Mouse (Mus musculus) MEL (cell line): Measurements from ENCODE around the gene Gm4756. TPM values are rescaled to one million over a fixed set of nuclear protein-coding genes. Genes with fewer than 3 reads are reported as not detected.

Experiments used
- DNase-seq: peaks from one replicate; pipeline ENCODE4 v3.0.0; 2011; ENCODE audit warnings: low read depth, low spot score
- H3K27ac ChIP-seq: 2 replicates; pipeline ENCODE4 v1.5.1; 2012; ENCODE audit warnings: low read depth, mild to moderate bottlenecking, control low read depth, low read length, moderate library complexity; ENCODE audit not compliant: control insufficient read depth
- H3K27me3 ChIP-seq, 2 experiments: fragments of 150-350 bp in 1 of 2; sonication (generic) in 1 of 2; 2 replicates each; pipeline ENCODE4 v1.6.1; 2012; ENCODE audit warnings: low read length in 2 of 2, mild to moderate bottlenecking in 2 of 2, improper control_type of control experiment in 1 of 2, moderate library complexity in 1 of 2; ENCODE audit not compliant: insufficient read depth in 2 of 2, control insufficient read depth in 1 of 2
- H3K36me3 ChIP-seq, 2 experiments: 2 replicates each; pipeline ENCODE4 v1.6.1; 2012 to 2014; ENCODE audit warnings: low read length in 2 of 2, improper control_type of control experiment in 1 of 2, inconsistent platforms in 1 of 2, mild to moderate bottlenecking in 1 of 2; ENCODE audit not compliant: insufficient read depth in 2 of 2, control insufficient read depth in 1 of 2
- H3K4me1 ChIP-seq, 2 experiments: fragments of 150-350 bp in 1 of 2; sonication (generic) in 1 of 2; 2 replicates each; pipeline ENCODE4 v1.6.1; 2012; ENCODE audit warnings: low read length in 2 of 2, improper control_type of control experiment in 1 of 2, mild to moderate bottlenecking in 1 of 2; ENCODE audit not compliant: insufficient read depth in 2 of 2, control insufficient read depth in 1 of 2
- H3K4me3 ChIP-seq, 2 experiments: fragments of 150-350 bp in 1 of 2; sonication (generic) in 1 of 2; 2 replicates each; pipeline ENCODE4 v1.5.1; 2012; ENCODE audit warnings: low read depth in 2 of 2, low read length in 2 of 2, mild to moderate bottlenecking in 2 of 2, moderate library complexity in 2 of 2, control low read depth in 1 of 2, improper control_type of control experiment in 1 of 2; ENCODE audit not compliant: control insufficient read depth in 1 of 2, insufficient read depth in 1 of 2
- H3K79me2 ChIP-seq: 2 replicates; pipeline ENCODE4 v1.6.1; 2012; ENCODE audit warnings: mild to moderate bottlenecking, low read length, moderate library complexity; ENCODE audit not compliant: control insufficient read depth, poor library complexity, insufficient read depth
- H3K9ac ChIP-seq: 2 replicates; pipeline ENCODE4 v1.6.1; 2012; ENCODE audit warnings: low read depth, mild to moderate bottlenecking, control low read depth, low read length, moderate library complexity; ENCODE audit not compliant: control insufficient read depth, poor library complexity, severe bottlenecking
- H3K9me3 ChIP-seq: fragments of 150-350 bp; sonication (generic); replicated peaks from 2 replicates; pipeline ENCODE4 v1.6.1; 2012; ENCODE audit warnings: mild to moderate bottlenecking, low read length, improper control_type of control experiment, moderate library complexity; ENCODE audit not compliant: insufficient read depth
- BHLHE40 ChIP-seq: IDR thresholded peaks from 2 replicates; pipeline ENCODE4 v1.6.1; 2012; ENCODE audit warnings: low read depth, mild to moderate bottlenecking, inconsistent platforms, low read length, improper control_type of control experiment, borderline replicate concordance
- CHD1 ChIP-seq: IDR thresholded peaks from 2 replicates; pipeline ENCODE4 v1.6.1; 2012; ENCODE audit warnings: low read depth, mild to moderate bottlenecking, inconsistent platforms, low read length, improper control_type of control experiment
- CHD2 ChIP-seq: IDR thresholded peaks from 2 replicates; pipeline ENCODE4 v1.6.1; 2011; ENCODE audit warnings: low read length, improper control_type of control experiment
- CTCF ChIP-seq, 3 experiments: IDR thresholded peaks in 2 of 3; conservative IDR thresholded peaks in 1 of 3; 2 replicates each; pipeline ENCODE4 v1.5.1; 2011 to 2012; ENCODE audit warnings: low read length in 3 of 3, low read depth in 2 of 3, mild to moderate bottlenecking in 2 of 3, improper control_type of control experiment in 1 of 3, inconsistent platforms in 1 of 3, mixed read lengths in 1 of 3, moderate library complexity in 1 of 3; ENCODE audit not compliant: control insufficient read depth in 1 of 3, insufficient read depth in 1 of 3, poor library complexity in 1 of 3, severe bottlenecking in 1 of 3
- ETS1 ChIP-seq: IDR thresholded peaks from 2 replicates; pipeline ENCODE4 v1.6.1; 2012; ENCODE audit warnings: low read depth, mild to moderate bottlenecking, inconsistent platforms, low read length, improper control_type of control experiment, moderate library complexity
- GABPA ChIP-seq: IDR thresholded peaks from 2 replicates; pipeline ENCODE4 v1.6.1; 2012; ENCODE audit warnings: low read depth, mild to moderate bottlenecking, inconsistent platforms, low read length, improper control_type of control experiment, moderate library complexity
- GATA1 ChIP-seq: IDR thresholded peaks from 2 replicates; pipeline ENCODE4 v1.6.1; 2011; ENCODE audit warnings: low read depth, low read length, improper control_type of control experiment
- HCFC1 ChIP-seq: IDR thresholded peaks from 2 replicates; pipeline ENCODE4 v1.6.1; 2012; ENCODE audit warnings: low read depth, mild to moderate bottlenecking, inconsistent platforms, low read length, improper control_type of control experiment, moderate library complexity
- JUND ChIP-seq: IDR thresholded peaks from 2 replicates; pipeline ENCODE4 v1.6.1; 2011; ENCODE audit warnings: low read depth, mild to moderate bottlenecking, improper control_type of control experiment, low read length
- KAT2A ChIP-seq: conservative IDR thresholded peaks from 2 replicates; pipeline ENCODE4 v1.6.1; 2012; ENCODE audit warnings: low read depth, low read length, improper control_type of control experiment, inconsistent platforms
- MAFK ChIP-seq: IDR thresholded peaks from 2 replicates; pipeline ENCODE4 v1.6.1; 2011; ENCODE audit warnings: low read depth, mild to moderate bottlenecking, low read length, improper control_type of control experiment, borderline replicate concordance
- MAZ ChIP-seq: IDR thresholded peaks from 2 replicates; pipeline ENCODE4 v1.6.1; 2012; ENCODE audit warnings: low read depth, mild to moderate bottlenecking, inconsistent platforms, low read length, improper control_type of control experiment
- MEF2A ChIP-seq: IDR thresholded peaks from 2 replicates; pipeline ENCODE4 v1.6.1; 2014; ENCODE audit warnings: low read depth, mild to moderate bottlenecking, inconsistent platforms, low read length, improper control_type of control experiment; ENCODE audit not compliant: poor library complexity, insufficient replicate concordance, severe bottlenecking; ENCODE audit errors: extremely low read depth
- MXI1 ChIP-seq: IDR thresholded peaks from 2 replicates; pipeline ENCODE4 v1.6.1; 2011; ENCODE audit warnings: mild to moderate bottlenecking, low read depth, low read length, improper control_type of control experiment
- MYB ChIP-seq: IDR thresholded peaks from 2 replicates; pipeline ENCODE4 v1.6.1; 2011; ENCODE audit warnings: mild to moderate bottlenecking, low read depth, low read length, improper control_type of control experiment
- MYC ChIP-seq: IDR thresholded peaks from 2 replicates; pipeline ENCODE4 v1.6.1; 2011; ENCODE audit warnings: low read depth, mild to moderate bottlenecking, low read length, improper control_type of control experiment, moderate library complexity
- NELFE ChIP-seq: IDR thresholded peaks from 2 replicates; pipeline ENCODE4 v1.6.1; 2011; ENCODE audit warnings: low read depth, low read length, improper control_type of control experiment
- NRF1 ChIP-seq: IDR thresholded peaks from 2 replicates; pipeline ENCODE4 v1.6.1; 2014; ENCODE audit warnings: low read depth, mild to moderate bottlenecking, inconsistent platforms, low read length, improper control_type of control experiment, moderate library complexity; ENCODE audit not compliant: poor library complexity, insufficient read depth, severe bottlenecking
- POLR2A ChIP-seq, 2 experiments: IDR thresholded peaks; 2 replicates each; pipeline ENCODE4 v1.6.1; 2011 to 2012; ENCODE audit warnings: low read length in 2 of 2, mild to moderate bottlenecking in 2 of 2, control low read depth in 1 of 2, improper control_type of control experiment in 1 of 2, low read depth in 1 of 2, moderate library complexity in 1 of 2; ENCODE audit not compliant: control insufficient read depth in 1 of 2, insufficient read depth in 1 of 2, poor library complexity in 1 of 2
- POLR2AphosphoS5 ChIP-seq: IDR thresholded peaks from 2 replicates; pipeline ENCODE4 v1.6.1; 2012; ENCODE audit warnings: low read depth, borderline replicate concordance, mild to moderate bottlenecking, inconsistent platforms, low read length, moderate library complexity, mixed read lengths
- RAD21 ChIP-seq: IDR thresholded peaks from 2 replicates; pipeline ENCODE4 v1.6.1; 2011; ENCODE audit warnings: mild to moderate bottlenecking, low read depth, low read length, improper control_type of control experiment
- RCOR1 ChIP-seq: IDR thresholded peaks from 2 replicates; pipeline ENCODE4 v1.6.1; 2012; ENCODE audit warnings: low read depth, mild to moderate bottlenecking, inconsistent platforms, low read length, improper control_type of control experiment
- SIN3A ChIP-seq: IDR thresholded peaks from 2 replicates; pipeline ENCODE4 v1.6.1; 2012; ENCODE audit warnings: low read length, improper control_type of control experiment, inconsistent platforms
- SMC3 ChIP-seq: IDR thresholded peaks from 2 replicates; pipeline ENCODE4 v1.6.1; 2011; ENCODE audit warnings: low read depth, low read length, improper control_type of control experiment
- TBP ChIP-seq: IDR thresholded peaks from 2 replicates; pipeline ENCODE4 v1.8.0; 2011; ENCODE audit warnings: low read depth, low read length, improper control_type of control experiment
- TCF12 ChIP-seq: IDR thresholded peaks from 2 replicates; pipeline ENCODE4 v1.6.1; 2014; ENCODE audit warnings: low read depth, mild to moderate bottlenecking, inconsistent platforms, low read length, improper control_type of control experiment, moderate library complexity
- UBTF ChIP-seq: IDR thresholded peaks from 2 replicates; pipeline ENCODE4 v1.6.1; 2012; ENCODE audit warnings: low read depth, mild to moderate bottlenecking, inconsistent platforms, low read length, improper control_type of control experiment, moderate library complexity, borderline replicate concordance; ENCODE audit not compliant: insufficient read depth
- USF2 ChIP-seq, 2 experiments: IDR thresholded peaks; 2 replicates each; pipeline ENCODE4 v1.6.1; 2011 to 2012; ENCODE audit warnings: improper control_type of control experiment in 2 of 2, low read length in 2 of 2, borderline replicate concordance in 1 of 2, inconsistent platforms in 1 of 2, low read depth in 1 of 2, mild to moderate bottlenecking in 1 of 2; ENCODE audit not compliant: insufficient read depth in 1 of 2
- ZC3H11A ChIP-seq: IDR thresholded peaks from 2 replicates; pipeline ENCODE4 v1.6.1; 2012; ENCODE audit warnings: low read depth, mild to moderate bottlenecking, inconsistent platforms, low read length, improper control_type of control experiment
- ZMIZ1 ChIP-seq: IDR thresholded peaks from 2 replicates; pipeline ENCODE4 v1.6.1; 2012; ENCODE audit warnings: low read depth, mild to moderate bottlenecking, inconsistent platforms, low read length, improper control_type of control experiment, moderate library complexity
- polyA plus RNA-seq, 2 experiments: library from polyadenylated mRNA; stranded (reverse) in 1 of 2; unstranded in 1 of 2; fragments of >175 nt in 1 of 2; fragments of >200 nt in 1 of 2; gene quantifications; 2 replicates each; pipeline versions ENCODE4 v1.2.1 to v1.2.4; 2012; ENCODE audit warnings: low replicate concordance in 2 of 2, low read depth in 1 of 2; ENCODE audit not compliant: insufficient read length in 2 of 2, insufficient read depth in 1 of 2, missing spikeins in 1 of 2
- total RNA-seq: library from RNA; depleted of rRNA; stranded (reverse); fragments of 300-350 nt; gene quantifications from 2 replicates; pipeline ENCODE4 v1.2.3, GENCODE M21; 2012

The Gm4756 gene
- total and polyA plus RNA-seq, 3 experiments: not detected

DNA sequence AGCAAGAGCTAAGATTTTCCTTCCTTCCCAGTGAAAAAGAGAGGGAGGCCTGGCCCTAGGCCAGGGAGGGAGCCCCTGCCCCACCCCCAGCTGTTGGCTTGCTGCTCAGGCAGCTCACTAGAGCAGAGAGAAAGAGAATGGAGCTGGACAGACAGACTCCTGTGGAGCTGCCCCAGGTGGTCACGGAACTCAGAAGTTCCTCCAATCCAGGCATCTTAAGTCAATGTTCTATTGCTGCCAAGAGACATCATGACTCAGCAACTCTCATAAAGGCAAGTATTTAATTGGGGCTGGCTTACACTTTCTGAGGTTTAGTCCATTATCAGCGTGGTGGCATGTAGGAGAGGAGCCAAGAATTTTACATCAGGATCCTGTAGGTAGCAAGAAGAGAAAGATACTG is 25.4 kb upstream of the Gm4756 start (continued):
- TF ChIP-seq CHD2 (no peak), UBTF (no peak), NELFE (no peak), NRF1 (no peak), TCF12 (no peak), MYC (no peak), MXI1 (no peak), GATA1 (no peak), MEF2A (no peak), SMC3 (no peak), TBP (no peak), ZMIZ1 (no peak), GABPA (peak; percentile 70; the same call in 1 of the 2 replicates), CHD1 (no peak), CTCF (IDR thresholded peaks at IDR 0.05 in 2 of 3, conservative IDR thresholded peaks at IDR 0.05 in 1 of 3; ENCODE audit: control insufficient read depth in 1 of 3, insufficient read depth in 1 of 3, low read depth in 2 of 3, low read length in 3 of 3, poor library complexity in 1 of 3, severe bottlenecking in 1 of 3) (no peak), POLR2A (IDR thresholded peaks at IDR 0.05; ENCODE audit: control insufficient read depth in 1 of 2, insufficient read depth in 1 of 2, low read depth in 1 of 2, low read length in 2 of 2, poor library complexity in 1 of 2) (no peak), JUND (no peak), SIN3A (no peak), ZC3H11A (no peak), RCOR1 (peak; percentile 66; the same call in 1 of the 2 replicates)

DNA sequence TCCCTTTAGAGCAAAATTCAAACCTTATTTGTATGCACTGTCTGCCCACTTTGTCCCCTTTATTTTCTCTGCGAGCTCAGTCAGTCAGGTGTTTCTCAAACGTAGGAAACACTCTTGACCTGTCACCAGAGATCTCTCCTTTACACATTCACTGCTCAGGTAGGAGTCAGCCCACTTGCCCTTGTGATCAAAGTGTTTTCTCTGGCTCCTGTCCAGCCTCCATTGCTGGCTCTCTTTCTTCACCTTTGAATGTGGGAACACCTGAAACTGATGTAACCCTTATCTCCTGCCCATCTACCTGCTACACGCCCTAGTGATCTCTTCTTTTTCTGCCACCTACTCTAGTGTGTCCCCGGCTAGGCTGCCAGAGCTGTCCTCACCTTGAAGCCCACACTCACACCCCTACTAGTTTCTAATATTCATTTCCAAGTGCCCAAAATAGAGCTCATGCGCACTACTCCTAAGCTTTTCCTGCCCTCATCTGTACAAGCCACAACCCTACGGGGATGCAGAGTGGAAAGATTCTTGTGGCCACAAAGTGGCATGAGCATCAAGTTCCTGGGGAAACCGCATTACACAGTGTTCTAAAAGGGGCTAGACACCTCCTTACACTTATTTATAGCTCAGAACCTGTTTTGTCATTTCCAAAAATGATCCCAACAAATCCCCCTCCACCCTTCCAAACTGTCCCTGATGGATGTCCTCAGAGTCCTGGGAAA is 24.8 kb upstream of the Gm4756 start:
- TF ChIP-seq ZMIZ1 (no peak), TBP (no peak), MAFK (no peak), USF2 (IDR thresholded peaks at IDR 0.05; ENCODE audit: borderline replicate concordance in 1 of 2, insufficient read depth in 1 of 2, low read depth in 1 of 2, low read length in 2 of 2) (no peak), JUND (no peak), NRF1 (no peak), MAZ (no peak), POLR2AphosphoS5 (no peak), ETS1 (no peak), CHD1 (no peak), BHLHE40 (no peak), HCFC1 (no peak), KAT2A (no peak), MYB (no peak), RAD21 (no peak), MYC (no peak), MXI1 (no peak), MEF2A (no peak), POLR2A (IDR thresholded peaks at IDR 0.05; ENCODE audit: control insufficient read depth in 1 of 2, insufficient read depth in 1 of 2, low read depth in 1 of 2, low read length in 2 of 2, poor library complexity in 1 of 2) (no peak)
- TF ChIP-seq, all 39 proteins: peak for 0
- Histone ChIP-seq H3K9me3 (no peaks in the 10 kb centered on the region), H3K4me1 (peaks cover 3 to 6% of the 10 kb centered on the region in 2 experiments; a peak in 3 of 4 replicates), H3K27ac (no peak overlapping the region), H3K36me3 (peaks cover 0 to 4% of the 10 kb centered on the region in 2 experiments; a peak in 2 of 4 replicates), H3K9ac (no peak overlapping the region), H3K4me3 (no peak overlapping the region), H3K27me3 (no peaks in the 10 kb centered on the region), H3K79me2 (no peaks in the 10 kb centered on the region)
- DNase-seq: no peak
